Mouse (Mus musculus): ENCODE data around the gene Dnajc16. TPM values are rescaled to one million over a fixed set of nuclear protein-coding genes. Genes with fewer than 3 reads are reported as not detected.

The Dnajc16 gene
- total RNA-seq (2021), result 10 to 100 TPM; 10.7 to 11.1 TPM
- long read RNA-seq, experiment 1, full-length matches to known transcripts, result 1 of 5 reads
- long read RNA-seq, experiment 1, partial matches to known transcripts, result 0 of 5 reads
- long read RNA-seq, experiment 1, other reads (novel, unspliced or antisense), result 4 of 5 reads
- long read RNA-seq, experiment 2, full-length matches to known transcripts, result 2 of 10 reads
- long read RNA-seq, experiment 2, partial matches to known transcripts, result 0 of 10 reads
- long read RNA-seq, experiment 2, other reads (novel, unspliced or antisense), result 8 of 10 reads

DNA sequence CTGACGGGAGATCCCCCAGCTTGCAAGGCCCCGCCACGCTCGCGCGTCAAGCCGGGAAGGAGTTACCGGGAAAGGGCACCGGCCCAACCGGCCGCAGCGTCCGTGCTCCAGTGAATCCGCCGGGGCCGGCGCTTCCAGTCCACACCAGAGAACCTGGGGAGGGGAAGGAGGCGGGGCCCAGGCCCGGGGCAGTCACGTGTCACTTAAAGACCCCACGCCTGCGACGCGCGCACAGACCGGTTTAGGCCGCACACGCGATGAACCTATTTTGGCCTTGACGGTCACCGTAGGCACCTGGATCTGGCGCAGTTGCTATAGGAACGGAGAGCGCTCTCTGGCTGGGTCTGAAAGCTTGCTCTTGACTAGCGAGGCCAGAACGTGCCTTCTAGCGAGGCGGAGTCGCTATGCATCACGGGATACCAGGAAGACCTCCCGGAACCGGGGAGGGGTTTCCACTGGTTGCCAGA is at the start of gene Dnajc16:
Gene Dnajc16 (minus strand): TSS at position 408 of the 467 bp plus-strand sequence.
- DNase-seq, result peak; percentile 94 to 95
- intact Hi-C loops (cut with DNase I), result loop anchor here (5.0 kb wide), 1 partner anchor 68 kb away; the partner anchor contains the start of gene Ddi2

DNA sequence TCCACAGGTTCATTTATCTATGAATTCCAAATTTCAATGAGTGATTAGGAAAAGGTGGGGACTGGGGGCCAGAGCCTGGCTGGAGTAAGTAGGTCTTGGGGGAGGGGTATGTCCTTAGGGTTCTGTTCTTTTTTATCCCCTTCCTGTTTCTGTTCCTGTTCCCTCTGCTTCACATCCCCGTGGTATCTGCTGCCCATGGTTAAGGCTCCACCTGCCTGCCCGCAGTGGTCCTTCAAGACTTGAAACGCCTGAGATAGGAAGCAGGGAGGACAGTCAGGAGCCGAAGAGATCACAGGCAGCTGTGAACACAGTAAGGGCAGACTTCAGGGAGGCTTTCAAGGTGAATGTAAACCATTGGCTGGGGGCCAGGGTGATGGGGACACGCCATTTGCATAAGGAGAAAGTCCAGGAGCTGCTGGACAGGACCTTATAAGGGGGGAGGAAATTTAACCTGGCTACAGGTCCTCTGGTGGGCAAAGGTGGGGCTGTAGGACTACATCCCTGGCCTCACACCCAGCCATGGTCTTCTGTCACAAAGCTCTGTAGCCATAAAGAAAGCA is 43.9 kb upstream of the Dnajc16 start:
- no peak for DNase-seq
- intact Hi-C loops (cut with DNase I), result no loop called here

DNA sequence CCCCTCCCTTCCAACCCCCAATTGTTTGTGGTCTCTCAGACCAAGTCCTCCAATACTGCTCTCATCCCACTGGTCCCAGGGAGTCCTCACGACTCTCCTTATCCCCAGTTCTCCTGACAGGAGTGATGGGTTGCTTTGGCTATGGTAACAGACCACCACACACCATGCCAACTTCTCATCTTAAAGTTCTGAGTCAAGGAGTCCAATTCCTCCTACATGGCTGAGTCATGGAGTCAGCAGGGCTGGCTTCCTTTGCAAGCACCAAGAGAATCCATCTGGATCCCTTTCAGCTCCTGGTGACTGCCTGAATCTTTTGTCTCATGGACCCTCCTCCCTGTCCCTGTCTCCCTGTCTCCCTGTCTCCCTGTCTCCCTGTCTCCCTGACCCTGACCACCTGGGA is 43.2 kb upstream of the Dnajc16 start:
- no peak for DNase-seq
- intact Hi-C loops (cut with DNase I), result no loop called here

DNA sequence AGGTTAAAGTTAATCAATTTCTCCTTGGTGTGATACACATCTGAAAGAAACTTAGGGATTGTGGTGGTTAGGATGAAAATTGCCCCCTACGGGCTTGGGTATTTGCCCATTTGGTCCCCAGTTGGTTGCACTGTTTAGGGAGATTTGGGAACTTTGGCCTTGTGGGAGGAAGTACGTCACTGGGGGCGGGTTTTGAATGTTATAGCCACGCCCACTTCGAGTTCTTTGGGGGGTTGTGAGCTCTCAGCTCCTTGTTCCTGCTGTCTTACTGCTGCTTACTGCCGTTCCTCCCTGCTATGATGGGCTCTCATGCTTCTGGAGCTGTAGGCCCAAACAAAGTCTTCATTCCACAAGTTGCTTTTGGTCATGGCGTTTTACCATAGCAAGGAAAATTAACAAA is 40.6 kb upstream of the Dnajc16 start:
- DNase-seq, result no peak
- intact Hi-C loops (cut with DNase I), result no loop called here

DNA sequence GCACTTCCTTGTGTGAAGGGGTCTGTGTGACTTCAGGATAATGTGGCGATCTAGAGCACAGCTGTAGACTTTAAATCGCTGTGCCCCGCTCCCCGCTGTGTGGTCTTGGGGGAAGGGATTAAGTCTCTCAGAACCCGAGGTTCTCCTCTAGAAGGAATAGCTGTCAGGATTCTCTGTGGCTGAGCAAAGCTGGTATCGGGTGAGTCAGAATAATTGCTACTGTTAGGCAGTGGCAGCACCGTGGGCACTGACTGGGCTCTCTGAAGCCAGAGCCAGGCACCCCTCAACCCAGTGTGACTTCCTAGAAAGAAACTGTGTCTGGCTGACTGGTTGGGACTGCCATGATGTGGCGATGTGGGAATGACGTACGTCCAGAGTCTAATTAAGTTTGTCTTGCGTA is 39.6 kb upstream of the Dnajc16 start:
- intact Hi-C loops (cut with DNase I), result no loop called here
- DNase-seq, result no peak

DNA sequence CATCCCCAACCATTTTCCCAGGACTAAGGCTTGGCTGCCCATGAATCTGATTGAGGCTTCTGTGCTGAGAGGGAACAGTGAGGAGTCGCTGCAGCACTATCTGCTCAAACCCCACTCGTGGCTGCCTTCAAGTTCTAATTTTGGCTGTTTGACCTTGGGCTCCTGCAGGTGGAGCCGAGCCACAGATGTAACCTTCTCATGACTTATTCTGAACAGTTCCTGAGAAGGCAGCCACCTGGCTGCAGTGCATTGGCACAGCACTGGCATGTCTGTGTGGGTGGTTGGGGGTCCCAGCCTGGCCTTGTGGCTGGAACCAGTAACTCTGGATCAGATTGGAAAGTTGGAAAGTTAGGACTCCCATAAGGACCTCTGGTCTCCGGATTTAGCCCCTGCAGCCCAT is 37.4 kb upstream of the Dnajc16 start:
- intact Hi-C loops (cut with DNase I), result no loop called here
- DNase-seq, result no peak

DNA sequence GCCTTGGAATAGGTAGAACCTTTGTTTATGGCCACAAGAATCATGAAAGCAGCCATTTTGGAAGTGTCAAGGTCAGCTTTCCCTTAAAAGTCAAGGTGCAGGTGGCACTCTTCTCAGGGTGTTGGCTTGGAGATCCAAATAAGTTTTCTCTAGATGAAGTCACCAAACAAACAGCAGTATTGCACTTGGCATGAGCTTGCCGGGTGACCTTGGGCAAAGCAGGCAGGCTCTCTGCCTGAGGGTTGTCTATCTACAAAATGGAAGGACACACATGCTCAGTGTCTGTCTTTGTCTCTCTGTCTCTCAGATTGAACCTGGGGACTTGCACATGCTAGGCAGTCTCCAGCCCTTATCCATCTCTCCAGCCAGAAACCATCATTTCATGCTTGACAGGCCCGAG is 36.7 kb upstream of the Dnajc16 start:
- intact Hi-C loops (cut with DNase I), result no loop called here
- DNase-seq, result no peak

DNA sequence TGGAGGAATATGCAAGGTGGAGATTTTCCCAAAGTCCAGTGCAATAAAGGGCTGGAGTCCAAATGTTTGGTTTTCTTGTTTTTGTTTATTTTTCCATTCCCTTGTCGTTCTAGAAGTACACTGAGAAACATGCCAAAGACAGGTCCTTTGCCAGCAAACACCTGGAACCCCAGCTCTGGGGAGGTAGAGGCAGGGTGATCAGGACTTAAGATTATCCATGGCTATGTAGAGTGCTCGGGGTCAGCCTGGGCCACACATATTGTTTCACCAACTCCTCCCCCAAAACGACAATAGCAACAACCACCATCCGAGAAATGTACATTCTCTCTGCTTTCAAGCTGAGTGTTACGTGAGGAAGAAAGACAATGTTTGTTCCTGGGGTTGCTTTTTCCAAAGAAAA is 35.3 kb upstream of the Dnajc16 start, which contains the start of gene Cela2a:
Gene Cela2a (minus strand): TSS at position 101 of the 400 bp plus-strand sequence.
- intact Hi-C loops (cut with DNase I), result no loop called here
- DNase-seq, result no peak

DNA sequence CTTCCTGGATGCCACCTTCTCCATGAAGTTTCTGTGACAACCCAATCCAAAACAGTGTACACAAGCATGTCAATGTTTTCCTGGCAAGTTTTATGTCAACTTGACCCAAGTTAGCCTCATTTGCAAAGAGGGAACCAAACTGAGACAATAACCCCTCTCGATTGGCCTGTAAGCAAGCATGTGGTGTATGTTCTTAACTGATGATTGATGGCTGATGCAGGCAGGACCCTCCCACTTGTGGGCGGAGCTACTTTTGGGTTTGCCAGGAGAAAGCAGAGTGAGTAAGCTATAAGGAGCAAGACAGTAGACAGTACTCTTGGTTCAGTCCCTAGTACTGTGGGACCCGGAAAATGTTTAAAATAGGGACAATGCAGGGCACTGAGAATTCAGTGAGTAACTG is 32.2 kb upstream of the Dnajc16 start:
- intact Hi-C loops (cut with DNase I), result no loop called here

DNA sequence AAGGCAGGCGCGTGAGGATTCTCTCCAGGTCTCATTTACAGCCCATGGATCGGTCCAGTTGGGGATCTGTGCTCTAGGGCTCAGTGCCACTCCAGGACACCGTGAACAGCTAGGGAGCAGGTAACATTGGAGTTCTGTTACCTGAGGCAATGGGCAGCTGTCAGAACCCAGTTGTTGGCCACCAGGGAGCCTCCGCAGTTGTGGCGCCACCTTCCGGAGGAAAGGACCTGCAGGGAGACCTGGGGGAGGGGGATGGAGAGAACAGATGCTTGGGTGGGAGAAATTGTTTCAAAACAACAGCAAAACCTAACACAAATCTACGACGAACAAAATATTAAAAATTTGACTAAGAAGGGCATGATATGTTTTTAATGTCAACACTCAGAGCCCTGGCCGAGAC is 31.4 kb upstream of the Dnajc16 start:
- intact Hi-C loops (cut with DNase I), result no loop called here
- DNase-seq, result no peak

More for the DNA sequence above, 32.2 kb upstream of the Dnajc16 start:
- no peak for DNase-seq

DNA sequence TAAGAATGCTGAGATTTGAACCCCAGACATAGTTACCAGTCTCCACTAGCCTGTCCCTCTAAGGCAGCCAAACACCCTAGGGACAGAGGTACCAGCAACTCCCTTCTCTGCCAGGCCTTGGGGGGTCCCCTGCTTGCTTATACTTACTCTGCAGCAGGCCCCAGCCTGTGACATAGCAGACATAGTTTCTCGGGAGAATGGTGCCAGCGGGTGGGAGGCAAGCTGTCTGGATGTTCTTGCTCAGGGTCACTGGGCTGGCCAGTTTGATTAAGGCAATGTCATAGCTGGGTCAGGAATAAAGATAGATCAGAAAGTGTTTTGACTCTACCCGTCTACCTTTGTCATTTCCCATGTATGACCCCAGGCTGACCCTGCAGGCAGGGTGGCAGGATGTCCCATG is 30.4 kb upstream of the Dnajc16 start:
- intact Hi-C loops (cut with DNase I), result no loop called here
- no peak for DNase-seq

DNA sequence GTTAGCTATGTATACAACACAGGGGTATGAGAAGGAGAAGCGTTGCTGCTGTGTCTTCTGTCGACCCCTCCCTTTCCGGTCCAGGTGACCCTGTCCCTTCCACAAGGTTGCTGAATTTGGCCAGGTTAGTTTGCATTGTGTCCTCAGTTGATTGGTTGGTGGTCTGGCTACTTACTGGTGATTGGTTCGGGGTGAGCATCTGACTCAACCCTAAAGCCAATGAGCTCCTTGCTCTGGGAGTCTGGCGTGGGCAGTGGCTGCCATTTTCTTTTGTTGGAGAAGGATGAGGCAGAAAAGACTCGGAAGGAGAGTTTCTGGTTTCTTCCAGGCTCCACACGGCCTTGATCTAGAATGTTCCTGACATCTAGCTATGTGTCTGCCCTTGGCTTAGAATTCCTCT is 28.6 kb upstream of the Dnajc16 start:
- intact Hi-C loops (cut with DNase I), result no loop called here

DNA sequence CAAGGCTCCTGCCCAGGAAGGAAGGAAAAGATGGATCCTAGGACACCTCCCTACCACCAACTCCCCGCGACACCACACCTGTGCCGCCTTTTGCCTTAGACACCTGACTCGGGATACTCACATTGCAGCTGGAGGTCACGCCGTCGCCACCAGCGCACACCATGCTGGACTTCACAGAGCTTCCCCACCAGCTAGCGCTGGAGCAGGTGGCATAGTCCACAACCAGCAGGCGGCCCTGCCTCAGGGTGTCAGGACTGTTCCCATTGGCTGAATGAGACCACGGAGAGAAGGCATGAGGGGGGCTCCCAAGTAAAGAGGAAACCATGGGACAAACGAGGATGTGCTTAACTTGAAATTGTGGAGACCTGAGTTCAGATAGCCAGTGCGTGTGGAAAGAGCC is 28.1 kb upstream of the Dnajc16 start:
- DNase-seq, result no peak
- intact Hi-C loops (cut with DNase I), result no loop called here

More for the DNA sequence above, 28.6 kb upstream of the Dnajc16 start:
- DNase-seq, result no peak

DNA sequence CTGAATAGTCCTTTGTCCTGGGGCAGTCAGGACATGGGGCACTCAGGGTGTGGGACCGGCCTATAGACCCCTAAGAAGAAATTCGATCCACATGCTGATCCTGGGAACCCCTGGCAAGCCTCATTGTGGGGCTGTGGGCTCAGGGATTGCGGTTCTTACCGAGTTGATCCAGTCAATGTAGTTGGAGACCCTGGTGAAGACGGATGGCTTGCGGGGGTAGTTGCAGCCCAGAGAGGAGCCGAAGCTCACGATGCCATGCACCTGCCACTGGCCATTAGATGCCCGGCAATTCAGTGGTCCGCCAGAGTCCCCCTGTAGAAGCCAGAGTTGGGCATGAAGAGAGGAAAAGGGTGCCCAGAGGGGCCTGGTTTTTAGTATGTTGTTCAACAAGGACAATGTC is 27.0 kb upstream of the Dnajc16 start:
- no peak for DNase-seq
- intact Hi-C loops (cut with DNase I), result no loop called here

DNA sequence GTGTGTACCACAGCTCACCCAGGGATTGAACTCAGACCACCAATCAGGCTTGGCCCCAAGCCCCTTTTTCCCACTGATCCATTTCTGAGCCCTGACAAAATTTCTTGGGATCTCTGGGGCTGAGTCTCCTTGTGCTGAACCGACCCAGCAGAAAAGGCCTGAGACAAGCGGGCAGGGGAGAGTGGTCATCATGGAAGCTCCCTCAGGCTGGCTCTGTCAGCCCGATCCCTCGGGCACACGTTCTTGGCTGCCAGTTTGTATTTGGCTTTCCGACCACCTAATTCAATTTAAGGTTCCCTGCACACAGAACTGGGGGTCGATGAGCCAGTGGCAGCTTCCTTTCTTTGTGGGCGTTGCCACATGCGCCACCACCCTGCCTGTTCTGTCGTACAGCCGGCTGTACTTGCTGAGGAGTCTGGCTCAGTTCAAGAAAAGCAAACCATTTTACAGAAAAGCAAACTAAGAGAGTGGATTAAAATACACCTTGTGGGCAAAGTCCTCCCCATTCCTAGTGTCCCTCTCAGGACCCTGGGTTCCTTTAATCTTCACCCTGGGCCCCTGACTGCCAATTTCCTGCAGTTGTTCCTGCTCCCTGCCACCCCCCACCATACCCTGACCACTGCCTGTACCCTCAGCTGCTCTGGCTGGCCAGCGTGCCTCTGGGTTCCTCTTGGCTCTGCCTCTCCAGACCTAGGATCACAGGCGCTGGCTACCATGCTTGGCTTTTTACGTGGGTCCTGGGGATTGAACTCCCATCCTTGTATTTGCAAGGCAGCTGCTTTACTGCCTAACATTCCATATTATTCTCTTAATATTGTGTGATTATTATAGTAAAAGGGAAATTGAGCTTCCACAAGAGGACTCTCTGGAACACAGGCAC is 26.3 kb upstream of the Dnajc16 start:
- intact Hi-C loops (cut with DNase I), result no loop called here
- DNase-seq, result no peak

DNA sequence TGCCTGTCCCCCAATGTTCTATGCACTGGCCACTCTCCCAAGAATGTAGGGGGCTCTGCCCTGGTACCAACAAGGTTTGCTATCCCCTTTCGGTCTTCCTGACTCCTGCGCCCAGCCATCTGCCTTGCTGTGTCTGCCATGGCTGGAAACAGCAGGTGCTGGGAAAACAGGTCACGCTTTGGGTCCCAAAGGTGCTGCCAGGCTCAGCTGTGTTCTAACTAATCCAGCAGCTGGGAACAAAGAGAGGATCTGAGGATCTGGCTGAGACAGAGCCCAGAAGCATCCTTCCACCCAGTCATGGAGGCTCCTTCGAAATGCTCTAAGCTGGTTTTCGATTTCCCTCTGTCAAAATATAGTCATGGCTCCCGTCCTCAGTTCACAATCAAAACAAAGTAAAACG is 25.5 kb upstream of the Dnajc16 start:
- intact Hi-C loops (cut with DNase I), result no loop called here
- no peak for DNase-seq

DNA sequence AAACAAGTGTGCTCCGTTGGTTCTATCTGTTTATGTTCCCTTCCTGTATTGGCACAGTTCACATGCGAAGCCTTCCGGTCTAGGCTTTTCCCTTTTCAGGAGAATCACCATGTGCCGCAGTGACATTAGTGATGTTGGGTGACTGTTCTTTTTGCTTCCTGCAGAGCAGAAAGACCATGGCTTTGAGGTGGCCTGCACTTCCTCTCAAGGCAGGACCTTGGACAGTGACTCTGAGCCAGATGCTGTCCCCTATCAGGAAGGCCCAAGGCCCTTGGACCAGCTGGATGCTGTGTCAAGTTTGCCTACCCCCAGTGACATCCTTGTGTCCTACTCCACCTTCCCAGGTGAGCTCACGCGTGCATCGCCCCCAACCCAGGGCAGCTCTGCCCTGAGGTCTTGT is 20.6 kb upstream of the Dnajc16 start:
- DNase-seq, result no peak
- intact Hi-C loops (cut with DNase I), result loop anchor here (5.0 kb wide), 1 partner anchor 36 kb away; the partner anchor contains the start of gene Ctrc

DNA sequence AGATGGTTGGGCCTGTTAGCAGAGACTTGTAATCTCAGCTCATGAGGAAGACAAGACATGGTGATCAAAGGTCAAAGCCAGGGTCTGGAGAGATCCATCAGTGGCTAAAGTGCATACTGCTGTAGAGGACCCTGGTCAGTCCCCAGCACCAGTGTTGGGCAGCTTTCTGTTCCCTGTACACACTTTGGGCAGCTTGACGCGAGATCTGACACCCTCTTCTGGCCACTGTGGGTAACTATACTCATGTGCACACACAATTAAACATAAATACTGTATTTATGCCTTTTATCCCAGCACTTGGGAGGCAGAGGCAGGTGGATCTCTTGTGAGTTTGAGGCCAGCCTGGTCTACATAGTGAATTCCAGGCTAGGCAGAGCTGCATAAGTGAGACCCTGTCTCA is 20.2 kb upstream of the Dnajc16 start:
- DNase-seq, result no peak
- intact Hi-C loops (cut with DNase I), result loop anchor here (5.0 kb wide), 1 partner anchor 36 kb away; the partner anchor contains the start of gene Ctrc

DNA sequence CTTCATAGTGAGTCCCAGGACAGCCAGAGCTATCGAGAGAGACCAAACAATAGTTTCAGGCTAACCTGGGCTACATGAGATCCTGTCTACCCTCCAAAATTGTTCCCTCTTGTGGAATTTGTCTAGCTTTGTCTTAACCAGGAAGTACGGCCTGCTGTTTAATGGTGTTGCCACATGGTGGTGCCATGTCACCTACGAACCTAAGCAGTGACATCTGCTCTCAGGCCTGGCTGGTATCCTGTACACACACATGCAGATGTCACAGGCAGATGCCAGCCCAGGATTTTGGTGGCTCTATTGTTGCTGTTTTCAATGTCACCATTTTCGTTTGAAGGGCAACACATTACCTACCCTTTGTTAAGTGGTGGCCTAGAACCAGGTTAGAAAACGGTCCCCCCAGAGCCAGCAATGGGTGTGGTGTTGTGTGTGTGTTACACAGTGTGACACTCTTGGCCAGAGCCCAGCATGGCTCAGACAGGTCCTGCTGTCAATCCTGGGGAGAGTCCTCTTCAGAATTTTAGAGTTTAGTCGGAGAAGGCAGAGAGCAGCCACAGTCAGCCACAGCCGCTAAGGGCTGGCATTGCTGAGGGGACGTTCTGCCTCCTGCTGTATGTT is 19.2 kb upstream of the Dnajc16 start:
- intact Hi-C loops (cut with DNase I), result loop anchor here (5.0 kb wide), 1 partner anchor 37 kb away; the partner anchor contains the start of gene Ctrc
- no peak for DNase-seq

DNA sequence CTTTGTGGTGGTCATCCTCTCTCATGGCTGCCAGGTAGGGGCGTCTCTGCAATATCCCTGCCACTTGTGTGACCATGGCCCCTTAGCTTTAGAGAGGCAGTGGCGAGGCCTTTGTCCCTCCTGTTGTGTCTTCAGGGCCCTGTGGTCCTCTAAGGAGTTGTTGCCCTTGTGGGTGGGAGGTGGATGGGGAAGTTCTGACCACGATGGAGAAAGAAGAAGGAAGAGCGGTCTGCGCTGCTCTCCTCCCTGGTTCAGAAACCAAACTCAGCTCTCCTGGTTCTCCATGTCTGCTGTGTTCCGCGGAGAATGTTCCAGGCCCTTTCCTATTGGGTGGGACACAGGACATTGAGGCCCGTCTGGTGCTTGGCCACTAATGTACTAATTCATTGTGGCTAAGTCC is 15.2 kb upstream of the Dnajc16 start:
- no peak for DNase-seq
- intact Hi-C loops (cut with DNase I), result no loop called here

DNA sequence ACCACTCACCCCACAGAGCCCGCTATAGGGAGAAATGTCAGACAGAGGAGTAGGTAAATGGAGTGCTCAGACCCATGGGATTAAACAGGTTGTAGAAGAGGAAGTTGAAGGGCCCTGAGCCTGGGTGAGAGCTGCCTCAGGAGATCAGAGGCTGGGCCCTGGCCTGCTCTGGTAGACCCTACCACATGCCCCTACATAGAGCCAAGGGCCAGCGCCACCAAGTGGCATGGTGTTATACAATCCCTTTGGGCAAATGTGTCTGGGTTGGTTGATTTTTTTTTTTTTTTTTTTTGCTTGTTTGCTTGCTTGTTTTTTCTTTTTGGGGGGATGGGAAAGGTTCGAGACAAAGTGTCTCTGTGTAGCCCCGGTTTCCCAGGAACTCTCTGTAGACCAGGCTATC is 13.4 kb upstream of the Dnajc16 start:
- DNase-seq, result no peak
- intact Hi-C loops (cut with DNase I), result no loop called here
